Mouse (Mus musculus): ENCODE data around the gene Spata16. TPM values are rescaled to one million over a fixed set of nuclear protein-coding genes. Genes with fewer than 3 reads are reported as not detected.

Spata16 gene
- polyA plus RNA-seq, 2 experiments, result not detected

- no peak overlapping the region for H3K9ac ChIP-seq (replicated peaks)
- no peak overlapping the region for H3K27ac ChIP-seq
- no peak overlapping the region for H3K4me3 ChIP-seq (ENCODE audit: insufficient read depth in 1 of 2, low read depth in 2 of 2, low read length in 2 of 2)
- no peaks in the 10 kb centered on the region for H3K9me3 ChIP-seq (ENCODE audit: control insufficient read depth, low read length)
- TF ChIP-seq CTCF (IDR thresholded peaks at IDR 0.05; ENCODE audit: low read depth), result no peak
- TF ChIP-seq EP300 (IDR thresholded peaks at IDR 0.05; ENCODE audit: low read depth), result no peak
- H3K4me2 ChIP-seq (ENCODE audit: low read depth), result no peak overlapping the region
- no peaks in the 10 kb centered on the region for H3K27me3 ChIP-seq (ENCODE audit: control insufficient read depth, insufficient read depth, low read length)
- no peaks in the 10 kb centered on the region for H3K36me3 ChIP-seq (replicated peaks; ENCODE audit: control insufficient read depth, insufficient read depth, low read depth)
- no peak for DNase-seq (ENCODE audit: low read depth in 3 of 3, low spot score in 3 of 3)
- ATAC-seq (ENCODE audit: insufficient read depth), result no peak
- no peaks in the 10 kb centered on the region for H3K4me1 ChIP-seq (replicated peaks; ENCODE audit: control insufficient read depth in 2 of 2, insufficient read depth in 2 of 2, low read length in 1 of 2)
- 44% methylated on average over 1 of the region's 1 CpGs for WGBS (ENCODE audit: insufficient replicate concordance)
Measured at GRCm38 (mm10) chr3:26796954-26797353, 159.5 kb downstream of the Spata16 start.

- Histone ChIP-seq H3K27me3 (ENCODE audit: control insufficient read depth, insufficient read depth, low read length) (no peaks in the 10 kb centered on the region), H3K4me2 (ENCODE audit: low read depth) (no peak overlapping the region), H3K4me1 (replicated peaks; ENCODE audit: control insufficient read depth in 2 of 2, insufficient read depth in 2 of 2, low read length in 1 of 2) (no peaks in the 10 kb centered on the region), H3K9me3 (ENCODE audit: control insufficient read depth, low read length) (no peaks in the 10 kb centered on the region), H3K27ac (no peak overlapping the region), H3K4me3 (ENCODE audit: insufficient read depth in 1 of 2, low read depth in 2 of 2, low read length in 2 of 2) (no peak overlapping the region), H3K36me3 (replicated peaks; ENCODE audit: control insufficient read depth, insufficient read depth, low read depth) (no peaks in the 10 kb centered on the region), H3K9ac (replicated peaks) (no peak overlapping the region)
- ATAC-seq (ENCODE audit: insufficient read depth), result no peak
- DNase-seq (ENCODE audit: low read depth in 3 of 3, low spot score in 3 of 3), result no peak
- 65% methylated on average over 8 of the region's 8 CpGs for WGBS (ENCODE audit: insufficient replicate concordance)
- no peak for TF ChIP-seq EP300 (IDR thresholded peaks at IDR 0.05; ENCODE audit: low read depth)
- TF ChIP-seq CTCF (IDR thresholded peaks at IDR 0.05; ENCODE audit: low read depth), result no peak
Measured at GRCm38 (mm10) chr3:26814307-26814706, 176.9 kb downstream of the Spata16 start.

- Histone ChIP-seq H3K4me3 (ENCODE audit: insufficient read depth in 1 of 2, low read depth in 2 of 2, low read length in 2 of 2) (no peak overlapping the region), H3K4me2 (ENCODE audit: low read depth) (no peak overlapping the region), H3K9ac (replicated peaks) (no peak overlapping the region), H3K27me3 (ENCODE audit: control insufficient read depth, insufficient read depth, low read length) (no peaks in the 10 kb centered on the region), H3K9me3 (ENCODE audit: control insufficient read depth, low read length) (no peaks in the 10 kb centered on the region), H3K27ac (no peak overlapping the region), H3K36me3 (replicated peaks; ENCODE audit: control insufficient read depth, insufficient read depth, low read depth) (no peaks in the 10 kb centered on the region), H3K4me1 (replicated peaks; ENCODE audit: control insufficient read depth in 2 of 2, insufficient read depth in 2 of 2, low read length in 1 of 2) (no peaks in the 10 kb centered on the region)
- ATAC-seq (ENCODE audit: insufficient read depth), result no peak
- 70% methylated on average over 5 of the region's 5 CpGs for WGBS (ENCODE audit: insufficient replicate concordance)
- TF ChIP-seq CTCF (IDR thresholded peaks at IDR 0.05; ENCODE audit: low read depth) (no peak), EP300 (IDR thresholded peaks at IDR 0.05; ENCODE audit: low read depth) (no peak)
- DNase-seq (ENCODE audit: low read depth in 3 of 3, low spot score in 3 of 3), result no peak
Measured at GRCm38 (mm10) chr3:26815764-26816163, 178.3 kb downstream of the Spata16 start.

- WGBS (ENCODE audit: insufficient replicate concordance), result 49% methylated on average over 5 of the region's 5 CpGs
- no peaks in the 10 kb centered on the region for H3K4me1 ChIP-seq (replicated peaks; ENCODE audit: control insufficient read depth in 2 of 2, insufficient read depth in 2 of 2, low read length in 1 of 2)
- H3K27me3 ChIP-seq (ENCODE audit: control insufficient read depth, insufficient read depth, low read length), result no peaks in the 10 kb centered on the region
- no peaks in the 10 kb centered on the region for H3K36me3 ChIP-seq (replicated peaks; ENCODE audit: control insufficient read depth, insufficient read depth, low read depth)
- no peak overlapping the region for H3K27ac ChIP-seq
- no peak for DNase-seq (ENCODE audit: low read depth in 3 of 3, low spot score in 3 of 3)
- no peak for ATAC-seq (ENCODE audit: insufficient read depth)
- no peak overlapping the region for H3K4me3 ChIP-seq (ENCODE audit: insufficient read depth in 1 of 2, low read depth in 2 of 2, low read length in 2 of 2)
- H3K9ac ChIP-seq (replicated peaks), result no peak overlapping the region
- no peak for TF ChIP-seq EP300 (IDR thresholded peaks at IDR 0.05; ENCODE audit: low read depth)
- TF ChIP-seq CTCF (IDR thresholded peaks at IDR 0.05; ENCODE audit: low read depth), result no peak
- H3K9me3 ChIP-seq (ENCODE audit: control insufficient read depth, low read length), result no peaks in the 10 kb centered on the region
- no peak overlapping the region for H3K4me2 ChIP-seq (ENCODE audit: low read depth)
Measured at GRCm38 (mm10) chr3:26819398-26819797, 182.0 kb downstream of the Spata16 start.

- no peak overlapping the region for H3K9ac ChIP-seq (replicated peaks)
- no peak for ATAC-seq (ENCODE audit: insufficient read depth)
Measured at GRCm38 (mm10) chr3:26826958-26827839, 189.8 kb downstream of the Spata16 start.

More at GRCm38 (mm10) chr3:26826958-26827839, 189.8 kb downstream of the Spata16 start:
- Histone ChIP-seq H3K27me3 (ENCODE audit: control insufficient read depth, insufficient read depth, low read length) (no peaks in the 10 kb centered on the region), H3K9me3 (ENCODE audit: control insufficient read depth, low read length) (no peaks in the 10 kb centered on the region), H3K27ac (no peak overlapping the region), H3K4me1 (replicated peaks; ENCODE audit: control insufficient read depth in 2 of 2, insufficient read depth in 2 of 2, low read length in 1 of 2) (no peaks in the 10 kb centered on the region), H3K4me3 (ENCODE audit: insufficient read depth in 1 of 2, low read depth in 2 of 2, low read length in 2 of 2) (no peak overlapping the region), H3K4me2 (ENCODE audit: low read depth) (no peak overlapping the region), H3K36me3 (replicated peaks; ENCODE audit: control insufficient read depth, insufficient read depth, low read depth) (no peaks in the 10 kb centered on the region)
- WGBS (ENCODE audit: insufficient replicate concordance), result 56% methylated on average over 7 of the region's 7 CpGs
- TF ChIP-seq CTCF (IDR thresholded peaks at IDR 0.05; ENCODE audit: low read depth), result no peak
- TF ChIP-seq EP300 (IDR thresholded peaks at IDR 0.05; ENCODE audit: low read depth), result no peak
- DNase-seq (ENCODE audit: low read depth in 3 of 3, low spot score in 3 of 3), result no peak

Measured in liver, embryonic 14.5 days (tissue).